Mouse (Mus musculus) midbrain, postnatal 0 days (tissue): ENCODE measurements at regions not wholly inside any gene's neighbourhood (a gene's known extent, or its start where the extent isn't known, plus 50 kb on each side); places are given as distances from the start of the nearest gene placed in this dataset.

Source experiments
- ATAC-seq: fragments of 200-750 bp; cut with Nextera tagmentation; 2 replicates; pipeline ENCODE4 v1.8.0; 2017; ENCODE audit warnings: moderate number of reproducible peaks, mild to moderate bottlenecking, moderate TSS enrichment, moderate library complexity; ENCODE audit not compliant: low FRiP score
- DNase-seq: peaks from one replicate; pipeline ENCODE4 v3.0.0-alpha.2; 2015; ENCODE audit warnings: low spot score
- H3K27ac ChIP-seq: fragments of 300-500 bp; sonication (generic); 2 replicates; pipeline ENCODE4 v1.5.1; 2014; ENCODE audit warnings: low read depth, mild to moderate bottlenecking, low read length, mixed read lengths
- H3K27me3 ChIP-seq: fragments of 300-500 bp; sonication (generic); 2 replicates; pipeline ENCODE4 v1.6.1; 2014; ENCODE audit warnings: low read length, control low read depth, mixed read lengths; ENCODE audit not compliant: insufficient read depth
- H3K36me3 ChIP-seq: fragments of 300-500 bp; sonication (generic); 2 replicates; pipeline ENCODE4 v1.6.1; 2014; ENCODE audit warnings: low read length, control low read depth, mixed read lengths; ENCODE audit not compliant: insufficient read depth
- H3K4me1 ChIP-seq: fragments of 300-500 bp; sonication (generic); 2 replicates; pipeline ENCODE4 v1.6.1; 2014; ENCODE audit warnings: mild to moderate bottlenecking, control low read depth, antibody characterized with exemption, low read length, mixed read lengths; ENCODE audit not compliant: insufficient read depth
- H3K4me2 ChIP-seq: fragments of 300-500 bp; sonication (generic); 2 replicates; pipeline ENCODE4 v1.6.1; 2014; ENCODE audit warnings: low read depth, mild to moderate bottlenecking, low read length, mixed read lengths; ENCODE audit not compliant: poor library complexity, severe bottlenecking
- H3K4me3 ChIP-seq: fragments of 300-500 bp; sonication (generic); 2 replicates; pipeline ENCODE4 v1.5.1; 2014; ENCODE audit warnings: low read depth, mild to moderate bottlenecking, low read length, moderate library complexity
- H3K9ac ChIP-seq: fragments of 300-500 bp; sonication (generic); replicated peaks from 2 replicates; pipeline ENCODE4 v1.6.1; 2014; ENCODE audit warnings: mild to moderate bottlenecking, low read length, moderate library complexity, mixed read lengths; ENCODE audit not compliant: poor library complexity, severe bottlenecking
- H3K9me3 ChIP-seq: fragments of 300-500 bp; sonication (generic); 2 replicates; pipeline ENCODE4 v1.6.1; 2016; ENCODE audit warnings: low read length, control low read depth
- CTCF ChIP-seq: IDR thresholded peaks from 2 replicates; pipeline ENCODE4 v1.5.1; 2016; ENCODE audit warnings: antibody characterized with exemption, mild to moderate bottlenecking
- WGBS: fragments of 180-500 bp; shearing (Covaris S2); extraction: QIAGEN DNeasy Blood & Tissue Kit; methylation state at CpG from one replicate; pipeline ENCODE4 v1.1.7; 2014; 5-methylcytosine and 5-hydroxymethylcytosine counted together

- ATAC-seq (no peak), DNase-seq (no peak)
- TF ChIP-seq CTCF, result no peak
- Histone ChIP-seq H3K4me1 (no peaks in the 10 kb centered on the region), H3K4me3 (no peak overlapping the region), H3K36me3 (no peaks in the 10 kb centered on the region), H3K27ac (no peak overlapping the region), H3K9me3 (no peaks in the 10 kb centered on the region), H3K9ac (no peak overlapping the region), H3K27me3 (no peaks in the 10 kb centered on the region), H3K4me2 (no peak overlapping the region)
- WGBS, result 73% methylated on average over 1 of the region's 1 CpGs
These were observed 318.1 kb downstream of the Grb14 start for GRCm38 (mm10) chr2:64706646-64707177.

- Histone ChIP-seq H3K27ac (no peak overlapping the region), H3K4me1 (no peaks in the 10 kb centered on the region), H3K36me3 (no peaks in the 10 kb centered on the region), H3K27me3 (no peaks in the 10 kb centered on the region), H3K4me3 (no peak overlapping the region), H3K9ac (no peak overlapping the region), H3K9me3 (no peaks in the 10 kb centered on the region), H3K4me2 (no peak overlapping the region)
- DNase-seq, result no peak
- no peak for TF ChIP-seq CTCF
- 83% methylated on average over 1 of the region's 1 CpGs for WGBS
- no peak for ATAC-seq
These were observed 328.8 kb downstream of the Grb14 start for GRCm38 (mm10) chr2:64695974-64696373.

GRCm38 (mm10) chr2:64691444-64691843 is 333.3 kb downstream of the Grb14 start:
- Histone ChIP-seq H3K9me3 (no peaks in the 10 kb centered on the region), H3K9ac (no peak overlapping the region), H3K4me3 (no peak overlapping the region), H3K4me1 (no peaks in the 10 kb centered on the region), H3K27ac (no peak overlapping the region), H3K27me3 (no peaks in the 10 kb centered on the region), H3K4me2 (no peak overlapping the region), H3K36me3 (no peaks in the 10 kb centered on the region)
- 70% methylated on average over 1 of the region's 1 CpGs for WGBS
- DNase-seq (peak; percentile 63), ATAC-seq (no peak)
- no peak for TF ChIP-seq CTCF

- no peak for TF ChIP-seq CTCF
- no peak overlapping the region for H3K27ac ChIP-seq
- ATAC-seq (no peak), DNase-seq (peak; percentile 27)
- 76% methylated on average over 3 of the region's 3 CpGs for WGBS
- H3K9ac ChIP-seq, result no peak overlapping the region
- H3K4me1 ChIP-seq, result no peaks in the 10 kb centered on the region
- no peaks in the 10 kb centered on the region for H3K27me3 ChIP-seq
- H3K4me3 ChIP-seq, result no peak overlapping the region
- H3K36me3 ChIP-seq, result no peaks in the 10 kb centered on the region
- no peaks in the 10 kb centered on the region for H3K9me3 ChIP-seq
- H3K4me2 ChIP-seq, result no peak overlapping the region
These were observed 333.8 kb downstream of the Grb14 start for GRCm38 (mm10) chr2:64690996-64691395.

- ATAC-seq (no peak), DNase-seq (peak; percentile 6)
- Histone ChIP-seq H3K36me3 (no peaks in the 10 kb centered on the region), H3K9me3 (no peaks in the 10 kb centered on the region), H3K27ac (no peak overlapping the region), H3K9ac (no peak overlapping the region), H3K4me1 (no peaks in the 10 kb centered on the region), H3K4me3 (no peak overlapping the region), H3K27me3 (no peaks in the 10 kb centered on the region), H3K4me2 (no peak overlapping the region)
- 64% methylated on average over 8 of the region's 8 CpGs for WGBS
- TF ChIP-seq CTCF, result no peak
These were observed 338.0 kb downstream of the Grb14 start for GRCm38 (mm10) chr2:64686781-64687180.

GRCm38 (mm10) chr2:64649614-64650013 is 375.2 kb downstream of the Grb14 start:
- H3K9me3 ChIP-seq, result no peaks in the 10 kb centered on the region
- H3K4me3 ChIP-seq, result no peak overlapping the region
- no peak overlapping the region for H3K4me2 ChIP-seq
- no peaks in the 10 kb centered on the region for H3K4me1 ChIP-seq
- ATAC-seq, result no peak
- WGBS, result 91% methylated on average over 1 of the region's 1 CpGs
- no peaks in the 10 kb centered on the region for H3K27me3 ChIP-seq
- no peak overlapping the region for H3K9ac ChIP-seq
- no peak for TF ChIP-seq CTCF
- no peak for DNase-seq
- no peak overlapping the region for H3K27ac ChIP-seq
- no peaks in the 10 kb centered on the region for H3K36me3 ChIP-seq
